Comparison of ENCODE assay signal across 9 mouse cellular contexts in the genomic region with DNA sequence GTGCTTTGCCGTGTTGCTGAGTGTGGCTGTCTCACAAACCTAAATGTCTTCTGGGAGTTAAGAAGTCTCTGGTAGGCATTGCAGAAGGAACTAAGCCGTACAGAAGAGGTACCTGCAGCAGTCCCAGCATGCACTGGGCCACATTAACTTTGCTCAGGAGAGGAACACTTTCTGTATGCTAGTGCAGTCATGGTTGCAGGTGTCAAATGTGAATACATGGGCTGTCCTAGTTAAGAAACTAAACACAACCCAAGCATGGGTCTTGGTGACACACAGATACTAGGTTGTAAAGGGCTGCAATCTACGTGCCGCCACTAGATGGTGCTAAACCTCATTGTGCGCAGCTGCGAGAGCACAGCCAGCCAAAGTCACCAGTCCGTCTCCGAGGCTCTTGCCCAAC. TPM values are rescaled to one million over a fixed set of nuclear protein-coding genes. Genes with fewer than 3 reads are reported as not detected.
A peak's percentile ranks its signal among the peaks of the same experiment; 100 is the strongest.
DNase-seq lines count a peak whose midpoint lies in the region; ATAC-seq and TF ChIP-seq lines count a peak whose summit lies in the region.
"Had no signal": no experiment of that assay in that cellular context is flagged by ENCODE, and none has a peak within 500 bp of the region (broad histone marks: within the 10 kb centered on the region; RNA-seq: fewer than 3 reads in every experiment).

No protein-coding gene starts in this region.

- H3K4me3 ChIP-seq in hindbrain, postnatal 0 days (ENCODE audit: low read length) = no peak overlapping the region
- no peak overlapping the region for H3K4me3 ChIP-seq in hindbrain, embryonic 10.5 days
- H3K4me3 ChIP-seq: limb, embryonic 15.5 days had no signal

- peak; percentile 56; the same call in 1 of the 2 replicates for ATAC-seq in hindbrain, postnatal 0 days

- H3K4me1 ChIP-seq in hindbrain, postnatal 0 days (ENCODE audit: insufficient read depth, low read length) = no peaks in the 10 kb centered on the region
- no peaks in the 10 kb centered on the region for H3K4me1 ChIP-seq in hindbrain, embryonic 10.5 days (replicated peaks)
- H3K4me1 ChIP-seq: limb, embryonic 15.5 days had no signal

- no peaks in the 10 kb centered on the region for H3K9me3 ChIP-seq in hindbrain, postnatal 0 days (ENCODE audit: low read length)
- H3K9me3 ChIP-seq in hindbrain, embryonic 10.5 days = peaks cover 6% of the 10 kb centered on the region; the same call in 1 of the 2 replicates
- H3K9me3 ChIP-seq: limb, embryonic 15.5 days had no signal

- no peak overlapping the region for H3K9ac ChIP-seq in hindbrain, postnatal 0 days (replicated peaks; ENCODE audit: low read length)
- H3K9ac ChIP-seq: limb, embryonic 15.5 days had no signal

- DNase-seq in hindbrain, postnatal 0 days (ENCODE audit: low spot score) = no peak
- DNase-seq in hindbrain, embryonic 10.5 days (ENCODE audit: low spot score) = no peak
- peak; percentile 64 for DNase-seq in testis, postnatal 10 days (ENCODE audit: low spot score)
- DNase-seq in testis, postnatal 14 days (ENCODE audit: low spot score) = no peak
- peak; percentile 56 to 75 for DNase-seq in cerebellum, postnatal 25 days
- DNase-seq in kidney, postnatal 4 days = peak; percentile 56 to 63
- DNase-seq in splenic B cell, adult 2 months (ENCODE audit: low read depth, low spot score) = peak; percentile 19
- DNase-seq in embryo, embryonic 10 days (ENCODE audit: low spot score) = no peak

- H3K36me3 ChIP-seq in hindbrain, postnatal 0 days (ENCODE audit: insufficient read depth, low read length) = peaks cover 21% of the 10 kb centered on the region; the same call in 1 of the 2 replicates
- peaks cover 44% of the 10 kb centered on the region for H3K36me3 ChIP-seq in hindbrain, embryonic 10.5 days
- H3K36me3 ChIP-seq in splenic B cell, adult 2 months (ENCODE audit: control insufficient read depth, insufficient read depth, low read length, poor library complexity, severe bottlenecking) = peaks cover 3% of the 10 kb centered on the region; the same call in 1 of the 2 replicates

- no peak overlapping the region for H3K4me2 ChIP-seq in hindbrain, postnatal 0 days (ENCODE audit: low read depth, low read length)
- H3K4me2 ChIP-seq: limb, embryonic 15.5 days had no signal

- WGBS in hindbrain, postnatal 0 days = 82% methylated on average over 6 of the region's 8 CpGs
- 90% methylated on average over 8 of the region's 8 CpGs for WGBS in hindbrain, embryonic 10.5 days

- peak; percentile 60 for TF ChIP-seq CTCF in hindbrain, postnatal 0 days (IDR thresholded peaks at IDR 0.05; ENCODE audit: low read depth)

- H3K27ac ChIP-seq in hindbrain, postnatal 0 days = no peak overlapping the region
- H3K27ac ChIP-seq in hindbrain, embryonic 10.5 days = no peak overlapping the region
- H3K27ac ChIP-seq: limb, embryonic 15.5 days had no signal

- no peaks in the 10 kb centered on the region for H3K27me3 ChIP-seq in hindbrain, postnatal 0 days (ENCODE audit: insufficient read depth, low read length)
- H3K27me3 ChIP-seq in hindbrain, embryonic 10.5 days (ENCODE audit: insufficient read depth, poor library complexity, severe bottlenecking) = no peaks in the 10 kb centered on the region
- H3K27me3 ChIP-seq in splenic B cell, adult 2 months (ENCODE audit: control insufficient read depth, insufficient read depth, low read length, poor library complexity, severe bottlenecking) = no peaks in the 10 kb centered on the region
- H3K27me3 ChIP-seq: limb, embryonic 15.5 days had no signal

RNA-seq across cellular contexts. Expression of a gene that starts 13.1 kb away (rescaled TPM):
- total RNA-seq in hindbrain, postnatal 0 days (2014; rRNA removed) = 19.1 and 27.2 TPM in 2 replicates
- polyA plus RNA-seq in hindbrain, postnatal 0 days (2015; fragmentation: Nextera tagmentation; extraction: Ambion mirVana) = 9.9 and 12.7 TPM in 2 replicates
- 16.0 and 19.1 TPM in 2 replicates for polyA plus RNA-seq in hindbrain, embryonic 10.5 days (2016; fragmentation: Nextera tagmentation; extraction: Ambion mirVana)

RNA-seq across cellular contexts. Expression of a gene that starts 48.7 kb away (rescaled TPM):
- total RNA-seq in hindbrain, postnatal 0 days (2014; rRNA removed) = 1.6 and 2.0 TPM in 2 replicates
- polyA plus RNA-seq in hindbrain, postnatal 0 days (2015; fragmentation: Nextera tagmentation; extraction: Ambion mirVana) = 6.0 and 6.4 TPM in 2 replicates
- polyA plus RNA-seq in hindbrain, embryonic 10.5 days (2016; fragmentation: Nextera tagmentation; extraction: Ambion mirVana) = 3.4 and 3.8 TPM in 2 replicates

Comparison
In these comparisons a context has a peak if more than half of its experiments do, and no peak if none do; other contexts are left out.
1. DNase-seq: peak in testis, postnatal 10 days (single experiment), cerebellum, postnatal 25 days (2 of 2), kidney, postnatal 4 days (2 of 2) and splenic B cell, adult 2 months (single experiment); none in hindbrain, postnatal 0 days (single experiment), hindbrain, embryonic 10.5 days (single experiment), testis, postnatal 14 days (single experiment) and embryo, embryonic 10 days (single experiment).